Mouse (Mus musculus) hindbrain, embryonic 14.5 days (tissue): ENCODE measurements around the gene Atp6v0b. TPM values are rescaled to one million over a fixed set of nuclear protein-coding genes. Genes with fewer than 3 reads are reported as not detected.

Experiments used
- polyA plus RNA-seq: library from polyadenylated mRNA; unstranded; fragments of >200 nt; fragmentation: Nextera tagmentation; extraction: Ambion mirVana; gene quantifications from 2 replicates; pipeline ENCODE4 v1.2.1, GENCODE M21; 2014

Gene Atp6v0b
- polyA plus RNA-seq, 1 experiment from 2014 or later, result 589 TPM

Other genes starting within 250 kb of the Atp6v0b start
- 82.0 and 85.4 TPM in 2 replicates for gene Dmap1, start 205.1 kb downstream of the Atp6v0b start, polyA plus RNA-seq
- gene Gm12845, start 162.9 kb downstream of the Atp6v0b start, polyA plus RNA-seq, result not detected in 2 replicates
- gene Klf17, start 121.7 kb downstream of the Atp6v0b start, polyA plus RNA-seq, result not detected in 2 replicates
- 33.7 and 37.1 TPM in 2 replicates for gene Slc6a9, start 52.8 kb downstream of the Atp6v0b start, polyA plus RNA-seq
- gene Ccdc24, start 14.8 kb downstream of the Atp6v0b start, polyA plus RNA-seq, result 2.5 and 3.9 TPM in 2 replicates
- gene B4galt2, start 3.8 kb downstream of the Atp6v0b start, polyA plus RNA-seq, result 78.0 and 81.4 TPM in 2 replicates
- 22.9 and 25.1 TPM in 2 replicates for gene Dph2, start 4.7 kb upstream of the Atp6v0b start, polyA plus RNA-seq
- gene Ipo13, start 27.7 kb upstream of the Atp6v0b start, polyA plus RNA-seq, result 55.1 and 56.5 TPM in 2 replicates
- gene Artn, start 42.4 kb upstream of the Atp6v0b start, polyA plus RNA-seq, result 0.95 and 0.96 TPM in 2 replicates
- 10.8 and 11.5 TPM in 2 replicates for gene St3gal3, start 247.6 kb upstream of the Atp6v0b start, polyA plus RNA-seq